Mouse (Mus musculus) brain, embryonic 14.5 days (tissue): ENCODE measurements at regions not wholly inside any gene's neighbourhood (a gene's known extent, or its start where the extent isn't known, plus 50 kb on each side); places are given as distances from the start of the nearest gene placed in this dataset.

Source experiments
- CTCF ChIP-seq: fragments of 200-500 bp; IDR thresholded peaks from 2 replicates; pipeline ENCODE4 v1.5.1; 2012; ENCODE audit warnings: inconsistent platforms, mild to moderate bottlenecking, moderate library complexity, borderline replicate concordance; ENCODE audit not compliant: insufficient read depth, insufficient read length; ENCODE audit errors: extremely low read depth
- POLR2A ChIP-seq: fragments of 200-500 bp; IDR thresholded peaks from 2 replicates; pipeline ENCODE4 v1.6.1; 2012; ENCODE audit warnings: mild to moderate bottlenecking, inconsistent platforms, borderline replicate concordance; ENCODE audit not compliant: poor library complexity, insufficient read depth, insufficient read length, severe bottlenecking; ENCODE audit errors: extremely low read depth

DNA sequence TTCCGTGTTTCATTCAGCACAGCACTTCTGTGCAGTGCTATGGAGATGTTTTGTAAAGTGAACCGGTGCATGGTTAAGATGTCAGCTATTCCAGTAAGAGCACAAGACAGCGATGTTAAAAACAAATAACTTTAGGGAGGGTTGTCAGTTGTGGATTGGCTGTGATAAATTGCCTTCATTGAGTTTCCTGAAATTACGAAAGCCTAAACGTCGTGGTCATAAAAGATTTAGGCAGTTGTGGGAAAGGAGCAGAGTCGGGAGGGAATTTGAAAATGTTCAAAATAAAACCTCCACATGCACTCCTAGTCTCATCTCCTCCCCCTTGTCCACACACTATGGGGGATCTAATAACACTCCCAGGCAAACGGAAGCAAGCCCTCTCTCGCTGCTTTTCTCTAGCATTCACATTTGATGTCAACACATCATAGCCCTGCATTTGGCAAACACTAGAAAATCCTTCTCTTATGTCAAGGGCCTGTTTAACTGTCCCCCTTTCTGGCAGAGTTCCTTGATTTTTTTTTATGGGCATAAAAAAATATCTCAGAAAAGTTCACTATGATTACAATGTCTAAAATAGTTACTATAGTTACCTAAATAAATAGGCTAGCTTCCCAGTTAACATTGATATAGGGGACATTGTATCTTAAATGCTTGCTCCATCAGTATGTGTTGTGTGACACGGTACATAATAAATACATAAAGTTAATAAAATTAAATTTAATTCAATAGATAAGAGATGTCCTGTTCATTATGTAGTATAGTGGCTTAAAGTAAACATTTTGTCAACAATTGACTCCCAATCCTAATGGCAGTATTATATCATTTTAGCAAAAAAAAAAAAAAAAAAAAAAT lies 589.2 kb upstream of the Kif18a start:
- TF ChIP-seq CTCF (no peak), POLR2A (no peak)
